Mouse (Mus musculus): ENCODE data around the gene Krtap28-10. TPM values are rescaled to one million over a fixed set of nuclear protein-coding genes. Genes with fewer than 3 reads are reported as not detected.
"Not testable (repeated sequence)": the region's sequence is repeated elsewhere in the genome, so short reads cannot be mapped to it uniquely, and the experiment has no call there.

Gene Krtap28-10
- total RNA-seq, 2 experiments from 2014 or later = not detected

DNA sequence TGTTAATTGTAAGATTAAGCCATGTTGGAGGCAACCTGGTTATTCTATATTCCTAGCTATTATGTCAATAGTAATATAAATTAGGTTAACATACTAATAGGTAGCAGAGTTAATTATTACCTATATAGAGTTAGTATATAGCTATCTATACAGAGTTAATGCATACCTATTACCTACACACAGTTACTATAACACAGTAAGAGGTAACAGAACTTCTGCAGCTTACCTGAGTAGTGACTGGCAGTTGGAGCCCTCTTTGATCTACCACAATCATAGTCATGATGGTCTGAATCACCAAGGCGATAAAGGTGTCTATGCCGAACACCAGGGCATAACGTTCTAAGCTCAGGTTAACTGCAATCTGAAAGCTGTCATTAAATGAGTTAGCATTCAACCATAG is 27.8 kb downstream of the Krtap28-10 start:
- DNase-seq = no peak

DNA sequence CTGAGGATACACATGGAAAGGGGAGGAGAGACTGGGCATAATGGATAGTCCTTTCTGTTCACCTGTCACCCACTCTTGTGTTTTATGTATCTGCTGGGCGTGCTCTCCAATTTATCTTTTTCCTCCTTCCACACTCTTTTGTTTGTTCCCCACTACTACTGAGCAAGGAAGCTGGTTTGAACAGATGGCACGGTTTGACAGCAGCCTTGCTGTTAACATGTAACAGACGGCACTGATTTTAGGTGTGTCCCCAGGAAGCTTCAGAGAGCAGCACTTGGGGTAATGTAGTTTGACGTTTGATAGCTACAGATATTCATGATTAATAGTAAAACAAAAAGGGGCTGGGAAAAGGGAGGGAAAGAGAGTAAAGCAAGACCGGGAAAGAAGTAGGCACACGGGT is 34.8 kb downstream of the Krtap28-10 start:
- no peak for DNase-seq

DNA sequence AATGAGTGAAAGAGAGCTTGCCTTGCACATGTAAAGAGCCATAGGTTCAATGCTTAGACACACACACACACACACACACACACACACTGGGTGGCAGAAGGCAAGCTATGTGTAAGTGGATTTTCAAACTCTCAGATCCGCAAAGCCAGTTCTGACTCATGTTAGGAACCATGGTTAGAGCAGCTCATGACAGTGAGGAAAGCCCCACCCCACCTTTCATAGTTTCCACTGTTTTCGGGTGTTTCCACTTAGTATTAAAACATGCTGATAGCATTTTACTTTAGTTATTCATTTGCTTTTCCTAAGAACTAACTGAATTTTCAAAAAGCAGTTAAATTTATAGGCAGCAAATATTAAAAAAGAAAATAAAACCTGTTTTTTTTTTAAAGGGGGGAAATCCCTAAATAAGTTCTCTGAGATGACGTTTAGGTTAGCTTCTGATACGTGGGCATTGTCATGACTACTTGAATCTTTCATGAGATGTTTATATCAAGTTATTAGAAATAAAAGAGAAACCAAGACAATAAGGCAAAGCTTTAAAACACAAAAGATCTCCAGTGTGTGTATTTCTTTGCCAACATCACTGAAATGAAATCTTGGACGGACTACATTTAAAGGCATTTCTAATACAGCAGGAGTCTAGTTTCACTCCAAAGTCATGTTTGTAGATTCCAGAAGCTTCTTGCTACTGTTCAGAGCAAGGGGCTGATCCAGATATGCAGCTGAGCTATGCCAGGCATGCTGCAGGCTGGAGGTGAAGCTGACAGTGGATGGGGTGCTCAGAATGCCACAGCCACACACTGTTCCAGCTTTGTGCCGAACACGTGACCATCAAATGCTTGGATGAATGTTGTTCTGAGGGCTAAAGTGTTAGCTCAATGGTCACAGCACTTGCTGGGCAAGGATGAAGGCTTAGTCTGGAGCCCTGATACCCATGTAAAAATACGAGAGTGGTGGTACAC is 35.8 kb downstream of the Krtap28-10 start:
- no peak for DNase-seq

DNA sequence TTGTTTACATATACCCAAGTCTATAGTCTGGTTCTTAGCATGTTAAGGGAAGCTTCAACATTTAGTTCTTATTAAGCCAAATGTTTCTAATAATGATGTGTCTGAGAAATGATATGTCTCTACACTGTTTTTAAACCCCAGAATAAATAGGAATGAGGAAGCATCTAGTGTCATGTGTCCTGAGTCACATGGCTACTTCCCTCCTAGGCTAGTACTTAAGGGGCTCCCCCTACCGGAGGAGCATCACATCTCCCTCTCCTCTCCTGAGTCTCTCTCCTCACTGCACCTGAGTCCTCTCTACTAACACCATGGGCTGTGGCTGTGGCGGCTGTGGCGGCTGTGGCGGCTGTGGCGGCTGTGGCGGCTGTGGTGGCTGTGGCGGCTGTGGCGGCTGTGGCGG is 42.0 kb downstream of the Krtap28-10 start, which contains the start of gene Gm47959:
Gene Gm47959 (plus strand): TSS at position 243 of the 400 bp plus-strand sequence.
- DNase-seq = not testable (repeated sequence)

DNA sequence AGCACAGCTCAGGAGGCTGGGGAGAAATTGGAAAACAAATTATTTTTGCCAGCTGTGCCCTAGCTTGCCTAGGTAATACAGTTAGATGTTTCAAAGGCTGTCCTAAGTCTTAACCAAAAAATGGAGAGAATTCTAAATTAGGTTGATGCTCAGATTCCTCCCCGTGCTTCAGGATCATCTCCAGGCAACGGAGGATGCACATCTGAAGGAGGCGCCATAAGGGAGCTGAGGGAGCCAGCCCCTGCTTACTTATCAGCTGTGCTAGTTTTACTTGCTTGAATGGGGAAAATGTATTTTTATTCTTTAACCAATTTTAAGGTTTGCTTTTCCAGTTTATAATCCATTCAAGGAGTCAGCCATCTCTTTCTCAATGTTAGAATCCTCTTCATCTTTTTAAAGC is 48.3 kb downstream of the Krtap28-10 start:
- DNase-seq = no peak

DNA sequence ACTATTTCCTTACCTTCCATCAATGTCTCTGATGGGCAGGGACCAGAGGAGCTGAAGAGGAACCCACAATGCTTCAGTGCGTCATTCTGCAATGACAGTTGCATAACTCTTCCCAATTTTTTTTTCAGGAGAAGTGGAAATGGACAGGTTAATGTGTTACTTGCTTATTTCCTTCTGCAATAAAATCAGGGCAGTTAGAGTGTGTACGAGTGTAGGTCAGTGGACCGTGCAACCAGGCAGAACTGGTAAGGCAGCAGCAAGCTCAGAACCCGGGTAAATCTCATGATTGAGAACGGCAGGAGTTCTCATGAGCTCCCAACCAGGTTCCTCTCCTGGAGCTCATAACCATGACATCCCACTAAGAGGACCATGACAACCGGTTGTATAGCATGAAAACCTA is 50.2 kb downstream of the Krtap28-10 start:
- DNase-seq = no peak

DNA sequence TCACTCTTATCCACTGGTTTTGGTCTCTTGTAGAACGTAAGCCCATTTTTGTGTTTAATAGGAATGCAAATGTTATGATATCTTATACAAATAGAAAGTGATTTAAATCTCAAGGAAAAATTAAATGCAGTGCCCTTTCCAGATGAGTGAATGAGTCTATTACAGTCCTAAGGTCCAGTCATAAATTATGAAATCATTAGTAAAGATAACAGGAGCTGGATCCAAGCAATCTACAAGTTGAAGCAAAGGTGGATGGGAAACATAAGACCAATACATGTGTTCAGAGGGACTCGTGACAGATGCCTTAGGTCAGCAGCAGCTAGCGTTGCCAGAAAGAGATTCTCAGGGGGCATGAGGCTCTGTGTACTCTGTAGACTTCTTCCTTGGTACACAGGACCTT is 50.7 kb downstream of the Krtap28-10 start:
- no peak for DNase-seq

Other genes with a start within 250 kb of the Krtap28-10 start
- 10 to 100 TPM; 52.5 to 60.5 TPM for gene Agfg1, start 203.0 kb downstream of the Krtap28-10 start, total RNA-seq (2021)
- under 1 TPM in 1 of 2 experiments, not detected in 1; 0.36 TPM for gene A030005L19Rik, start 129.2 kb downstream of the Krtap28-10 start, total RNA-seq (2021)
- not detected for gene A030014E15Rik, start 117.6 kb downstream of the Krtap28-10 start, total RNA-seq (2021)
- not detected for gene Gm6217, start 111.1 kb downstream of the Krtap28-10 start, total RNA-seq (2021)
- gene A030003K21Rik, start 99.1 kb downstream of the Krtap28-10 start, total RNA-seq (2021) = not detected
- gene Gm7544, start 86.5 kb downstream of the Krtap28-10 start, total RNA-seq (2021) = not detected
- not detected for gene Gm47955, start 82.2 kb downstream of the Krtap28-10 start, total RNA-seq (2021)
- gene Gm47959, start 41.9 kb downstream of the Krtap28-10 start, total RNA-seq (2021) = not detected
- gene Slc19a3, start 4.0 kb downstream of the Krtap28-10 start, total RNA-seq (2021) = under 1 TPM in 1 of 2 experiments, not detected in 1; 0.33 TPM
- not detected for gene Gm47969, start 2.5 kb upstream of the Krtap28-10 start, total RNA-seq (2021)
- gene A030005K14Rik, start 16.9 kb upstream of the Krtap28-10 start, total RNA-seq (2021) = not detected
- gene Krtap28-13, start 18.4 kb upstream of the Krtap28-10 start, total RNA-seq (2021) = not detected
- not detected for gene Ccl20, start 74.3 kb upstream of the Krtap28-10 start, total RNA-seq (2021)
- gene Daw1, start 117.3 kb upstream of the Krtap28-10 start, total RNA-seq (2021) = not detected

Measured in adrenal gland, postnatal 36 days (tissue).